In genomic region chr10:98674131-98674530, GRCm38 (mm10) we compare ENCODE assay signal across 10 mouse cellular contexts.
DNase-seq lines count a peak whose midpoint lies in the region; ATAC-seq and TF ChIP-seq lines count a peak whose summit lies in the region.
"Had no signal": no experiment of that assay in that cellular context is flagged by ENCODE, and none has a peak within 500 bp of the region (broad histone marks: within the 10 kb centered on the region; RNA-seq: fewer than 3 reads in every experiment).

No protein-coding gene starts in this region.

- no peaks in the 10 kb centered on the region; the same call in 1 of the 2 replicates for H3K27me3 ChIP-seq in kidney, adult 2 months (replicated peaks; ENCODE audit: control insufficient read depth, insufficient read depth, low read length)
- no peaks in the 10 kb centered on the region for H3K27me3 ChIP-seq in lung, embryonic 14.5 days (ENCODE audit: insufficient read depth, low read length)

- WGBS in kidney, adult 2 months = 28% methylated on average over 1 of the region's 1 CpGs
- 61% methylated on average over 1 of the region's 1 CpGs for WGBS in lung, embryonic 14.5 days

- H3K36me3 ChIP-seq in kidney, adult 2 months (ENCODE audit: control insufficient read depth, insufficient read depth, low read length) = no peaks in the 10 kb centered on the region
- H3K36me3 ChIP-seq in lung, embryonic 14.5 days (ENCODE audit: insufficient read depth) = no peaks in the 10 kb centered on the region

- H3K4me1 ChIP-seq in kidney, adult 2 months (ENCODE audit: control insufficient read depth, insufficient read depth, low read length) = peaks cover 5% of the 10 kb centered on the region; the same call in 1 of the 2 replicates
- H3K4me1 ChIP-seq in lung, embryonic 14.5 days (ENCODE audit: insufficient read depth) = no peaks in the 10 kb centered on the region

- TF ChIP-seq POLR2A in kidney, adult 2 months (IDR thresholded peaks at IDR 0.05; ENCODE audit: low read depth, low read length) = no peak

- intact Hi-C loops in gastrocnemius, adult 2 months (cut with DNase I) = no loop called here

- H3K9ac ChIP-seq in lung, embryonic 14.5 days = no peak overlapping the region

- no peak overlapping the region for H3K27ac ChIP-seq in kidney, adult 2 months (ENCODE audit: insufficient read depth, low read depth, low read length)
- no peak overlapping the region for H3K27ac ChIP-seq in lung, embryonic 14.5 days (ENCODE audit: low read depth)
- no peak overlapping the region for H3K27ac ChIP-seq in gastrocnemius, adult 2 months

- TF ChIP-seq CTCF in kidney, adult 2 months (conservative IDR thresholded peaks at IDR 0.05; ENCODE audit: insufficient read depth, insufficient read length, low read depth, low read length) = no peak
- no peak for TF ChIP-seq CTCF in lung, embryonic 14.5 days (IDR thresholded peaks at IDR 0.05; ENCODE audit: low read depth)
- TF ChIP-seq CTCF in gastrocnemius, adult 2 months (IDR thresholded peaks at IDR 0.05) = no peak

- no peak for ATAC-seq in lung, embryonic 14.5 days (ENCODE audit: insufficient read depth)
- ATAC-seq in cerebellum, adult (ENCODE audit: insufficient number of reproducible peaks, low FRiP score, low TSS enrichment) = no peak
- ATAC-seq: midbrain, embryonic 16.5 days had no signal

- H3K4me3 ChIP-seq in kidney, adult 2 months (ENCODE audit: insufficient read depth, low read depth, low read length) = no peak overlapping the region
- no peak overlapping the region for H3K4me3 ChIP-seq in lung, embryonic 14.5 days (ENCODE audit: low read depth, low read length)
- no peak overlapping the region for H3K4me3 ChIP-seq in gastrocnemius, adult 2 months

- DNase-seq in ovary, postnatal 14 days (ENCODE audit: low spot score) = peak; percentile 34
- DNase-seq in ovary, postnatal 10 days (ENCODE audit: low spot score) = no peak
- DNase-seq in kidney, adult 2 months = peak; percentile 90
- peak; percentile 53 for DNase-seq in lung, embryonic 14.5 days
- no peak for DNase-seq in frontal cortex, postnatal 25 days (ENCODE audit: low spot score in 2 of 2)
- no peak for DNase-seq in gastrocnemius, adult 2 months
- DNase-seq in ovary, postnatal 36 days (ENCODE audit: low spot score) = no peak

- no peak overlapping the region for H3K4me2 ChIP-seq in lung, embryonic 14.5 days
- H3K4me2 ChIP-seq: heart, embryonic 11.5 days had no signal

- no peaks in the 10 kb centered on the region for H3K9me3 ChIP-seq in lung, embryonic 14.5 days (ENCODE audit: low read depth, low read length)

Comparison
In these comparisons a context has a peak if more than half of its experiments do, and no peak if none do; other contexts are left out.
1. DNase-seq: peak in ovary, postnatal 14 days (single experiment), kidney, adult 2 months (single experiment) and lung, embryonic 14.5 days (single experiment); none in ovary, postnatal 10 days (single experiment), frontal cortex, postnatal 25 days (0 of 2), gastrocnemius, adult 2 months (single experiment) and ovary, postnatal 36 days (single experiment).